Mouse (Mus musculus) limb, embryonic 11.5 days (tissue): Measurements from ENCODE around the gene Usp20. TPM values are rescaled to one million over a fixed set of nuclear protein-coding genes. Genes with fewer than 3 reads are reported as not detected.
A peak's percentile ranks its signal among the peaks of the same experiment; 100 is the strongest.

ENCODE experiments used
- ATAC-seq: fragments of 200-750 bp; cut with Nextera tagmentation; 2 replicates; pipeline ENCODE4 v1.8.0; 2017; ENCODE audit warnings: low read depth; ENCODE audit not compliant: insufficient number of reproducible peaks, low FRiP score, low TSS enrichment
- DNase-seq: peaks from one replicate; pipeline ENCODE4 v3.0.0-alpha.2; 2015; ENCODE audit warnings: low spot score
- H3K27ac ChIP-seq: fragments of 300-500 bp; sonication (generic); replicated peaks from 2 replicates; pipeline ENCODE4 v1.5.1; 2014; ENCODE audit warnings: low read depth, mild to moderate bottlenecking, low read length
- H3K27me3 ChIP-seq: fragments of 300-500 bp; sonication (generic); 2 replicates; pipeline ENCODE4 v1.6.1; 2014; ENCODE audit warnings: mild to moderate bottlenecking, low read length, mixed read lengths; ENCODE audit not compliant: control insufficient read depth, insufficient read depth
- H3K36me3 ChIP-seq: fragments of 300-500 bp; sonication (generic); 2 replicates; pipeline ENCODE4 v1.6.1; 2014; ENCODE audit warnings: mild to moderate bottlenecking, low read length, moderate library complexity, mixed read lengths; ENCODE audit not compliant: control insufficient read depth, insufficient read depth
- H3K4me1 ChIP-seq: fragments of 300-500 bp; sonication (generic); 2 replicates; pipeline ENCODE4 v1.6.1; 2014; ENCODE audit warnings: low read length, mixed read lengths; ENCODE audit not compliant: control insufficient read depth, insufficient read depth
- H3K4me2 ChIP-seq: fragments of 300-500 bp; sonication (generic); 2 replicates; pipeline ENCODE4 v1.6.1; 2014; ENCODE audit warnings: low read depth, mild to moderate bottlenecking, moderate library complexity; ENCODE audit not compliant: severe bottlenecking
- H3K4me3 ChIP-seq: fragments of 300-500 bp; sonication (generic); 2 replicates; pipeline ENCODE4 v1.5.1; 2014; ENCODE audit warnings: low read depth, low read length
- H3K9ac ChIP-seq: fragments of 300-500 bp; sonication (generic); 2 replicates; pipeline ENCODE4 v1.6.1; 2014; ENCODE audit warnings: mild to moderate bottlenecking, low read length
- H3K9me3 ChIP-seq: fragments of 300-500 bp; sonication (generic); 2 replicates; pipeline ENCODE4 v1.6.1; 2016; ENCODE audit warnings: low read length; ENCODE audit not compliant: control insufficient read depth
- WGBS: fragments of 180-500 bp; shearing (Covaris S2); extraction: QIAGEN DNeasy Blood & Tissue Kit; methylation state at CpG from one replicate; pipeline ENCODE4 v1.1.7; 2014; 5-methylcytosine and 5-hydroxymethylcytosine counted together
- polyA plus RNA-seq: library from polyadenylated mRNA; unstranded; fragments of >200 nt; fragmentation: Nextera tagmentation; extraction: Ambion mirVana; gene quantifications from 2 replicates; pipeline ENCODE4 v1.2.1, GENCODE M21; 2014

Usp20 gene
- polyA plus RNA-seq, 1 experiment from 2014 or later = 9.6 TPM

- ATAC-seq = no peak
- DNase-seq = no peak
- WGBS = 88% methylated on average over 13 of the region's 13 CpGs
- no peak overlapping the region for H3K4me2 ChIP-seq
- H3K4me1 ChIP-seq = peaks cover 11% of the 10 kb centered on the region
- H3K36me3 ChIP-seq = no peaks in the 10 kb centered on the region
- no peak overlapping the region; the same call in 1 of the 2 replicates for H3K27ac ChIP-seq
- no peak overlapping the region for H3K4me3 ChIP-seq
- no peaks in the 10 kb centered on the region for H3K27me3 ChIP-seq
- no peaks in the 10 kb centered on the region for H3K9me3 ChIP-seq
- no peak overlapping the region for H3K9ac ChIP-seq
Observed at GRCm38 (mm10) chr2:31067059-31067595, 85.0 kb downstream of the Usp20 start.

GRCm38 (mm10) chr2:31067696-31068245 is 85.7 kb downstream of the Usp20 start:
- Histone ChIP-seq H3K9me3 (no peaks in the 10 kb centered on the region), H3K36me3 (no peaks in the 10 kb centered on the region), H3K4me2 (no peak overlapping the region), H3K27ac (peak overlapping the region; percentile 75), H3K27me3 (no peaks in the 10 kb centered on the region), H3K4me1 (peaks cover 11% of the 10 kb centered on the region), H3K4me3 (no peak overlapping the region), H3K9ac (no peak overlapping the region)
- ATAC-seq = no peak
- no peak for DNase-seq
- 61% methylated on average over 7 of the region's 7 CpGs for WGBS

- peak; percentile 59 for DNase-seq
- 0 out of 2 replicates have a peak, but pooled peaks have one; percentile 31 for ATAC-seq
- no peaks in the 10 kb centered on the region for H3K27me3 ChIP-seq
- H3K4me1 ChIP-seq = peaks cover 11% of the 10 kb centered on the region
- H3K36me3 ChIP-seq = no peaks in the 10 kb centered on the region
- no peak overlapping the region for H3K4me3 ChIP-seq
- peak overlapping the region; percentile 85 for H3K27ac ChIP-seq
- no peaks in the 10 kb centered on the region for H3K9me3 ChIP-seq
- WGBS = 30% methylated on average over 13 of the region's 13 CpGs
- H3K9ac ChIP-seq = no peak overlapping the region
- no peak overlapping the region for H3K4me2 ChIP-seq
Observed at GRCm38 (mm10) chr2:31068246-31069113, 86.4 kb downstream of the Usp20 start.

GRCm38 (mm10) chr2:31069114-31069445 is 87.0 kb downstream of the Usp20 start:
- ATAC-seq (no peak), DNase-seq (no peak)
- WGBS = 87% methylated on average over 4 of the region's 4 CpGs
- Histone ChIP-seq H3K36me3 (no peaks in the 10 kb centered on the region), H3K4me2 (no peak overlapping the region), H3K4me3 (no peak overlapping the region), H3K27ac (peak overlapping the region; percentile 85), H3K27me3 (no peaks in the 10 kb centered on the region), H3K9ac (no peak overlapping the region), H3K4me1 (peaks cover 11% of the 10 kb centered on the region), H3K9me3 (no peaks in the 10 kb centered on the region)

GRCm38 (mm10) chr2:31069506-31069905 is 87.4 kb downstream of the Usp20 start:
- no peak overlapping the region for H3K27ac ChIP-seq
- no peaks in the 10 kb centered on the region for H3K36me3 ChIP-seq
- DNase-seq (no peak), ATAC-seq (no peak)
- H3K9me3 ChIP-seq = no peaks in the 10 kb centered on the region
- no peaks in the 10 kb centered on the region for H3K27me3 ChIP-seq
- no peak overlapping the region for H3K4me3 ChIP-seq
- no peak overlapping the region for H3K9ac ChIP-seq
- no peak overlapping the region for H3K4me2 ChIP-seq
- peaks cover 11% of the 10 kb centered on the region for H3K4me1 ChIP-seq
- 94% methylated on average over 7 of the region's 7 CpGs for WGBS

Other genes starting within 250 kb of the Usp20 start
- gene 1700001O22Rik, start 178.6 kb upstream of the Usp20 start, polyA plus RNA-seq = 2.6 and 3.9 TPM in 2 replicates
- gene Ntmt1, start 174.5 kb upstream of the Usp20 start, polyA plus RNA-seq = 102 and 109 TPM in 2 replicates
- 38.7 and 40.4 TPM in 2 replicates for gene Asb6, start 151.9 kb upstream of the Usp20 start, polyA plus RNA-seq
- gene Prrx2, start 147.3 kb upstream of the Usp20 start, polyA plus RNA-seq = 138 and 155 TPM in 2 replicates
- gene Ptges, start 52.4 kb upstream of the Usp20 start, polyA plus RNA-seq = 7.9 and 10.3 TPM in 2 replicates
- 26.3 and 28.1 TPM in 2 replicates for gene Tor1b, start 29.3 kb upstream of the Usp20 start, polyA plus RNA-seq
- 77.7 and 83.5 TPM in 2 replicates for gene Tor1a, start 14.3 kb upstream of the Usp20 start, polyA plus RNA-seq
- 47.7 and 53.3 TPM in 2 replicates for gene BC005624, start 78 bp upstream of the Usp20 start, polyA plus RNA-seq
- gene Fnbp1, start 159.7 kb downstream of the Usp20 start, polyA plus RNA-seq = 13.9 and 17.5 TPM in 2 replicates
- 23.8 and 26.9 TPM in 2 replicates for gene Gpr107, start 170.0 kb downstream of the Usp20 start, polyA plus RNA-seq